Mouse (Mus musculus) forebrain, embryonic 15.5 days (tissue): ENCODE results near the gene Foxc2. TPM values are rescaled to one million over a fixed set of nuclear protein-coding genes. Genes with fewer than 3 reads are reported as not detected.

Source experiments
- microRNA-seq: library from miRNA; unstranded; fragments of <30 nt; microRNA quantifications from one replicate; pipeline ENCODE4, GENCODE M21; 2016
- polyA plus RNA-seq: library from polyadenylated mRNA; unstranded; fragments of >200 nt; fragmentation: Nextera tagmentation; extraction: Ambion mirVana; gene quantifications from 2 replicates; pipeline ENCODE4 v1.2.1, GENCODE M21; 2015

Gene Foxc2
- polyA plus RNA-seq, 1 experiment from 2014 or later = 1.6 TPM

Small RNAs within 50 kb of the gene (microRNA-seq; reads per million reads assigned to microRNA genes)
- not detected for gene Gm27530

Other genes with a start within 250 kb of the Foxc2 start
- gene Foxf1, start 31.8 kb upstream of the Foxc2 start, polyA plus RNA-seq = 0.54 and 0.87 TPM in 2 replicates
- gene Mthfsd, start 7.8 kb upstream of the Foxc2 start, polyA plus RNA-seq = 49.8 and 55.4 TPM in 2 replicates
- 0.10 and 0.18 TPM in 2 replicates for gene Foxl1, start 11.8 kb downstream of the Foxc2 start, polyA plus RNA-seq